In genomic region chr2:167687651-167688101, GRCm38 (mm10) we compare ENCODE assay signal across 10 mouse cellular contexts. TPM values are rescaled to one million over a fixed set of nuclear protein-coding genes. Genes with fewer than 3 reads are reported as not detected.
DNase-seq lines count a peak whose midpoint lies in the region; TF ChIP-seq lines count a peak whose summit lies in the region.
"Had no signal": no experiment of that assay in that cellular context is flagged by ENCODE, and none has a peak within 500 bp of the region (broad histone marks: within the 10 kb centered on the region; RNA-seq: fewer than 3 reads in every experiment).

No protein-coding gene starts in this region.

- no peaks in the 10 kb centered on the region for H3K9me3 ChIP-seq in limb, embryonic 10.5 days (replicated peaks)
- H3K9me3 ChIP-seq: hindbrain, embryonic 15.5 days had no signal

- no peak for TF ChIP-seq CTCF in kidney, adult 2 months (conservative IDR thresholded peaks at IDR 0.05; ENCODE audit: insufficient read depth, insufficient read length, low read depth, low read length)

- H3K27ac ChIP-seq in kidney, adult 2 months (ENCODE audit: insufficient read depth, low read depth, low read length), result no peak overlapping the region
- H3K27ac ChIP-seq in limb, embryonic 10.5 days, result peak overlapping the region; percentile 27; the same call in 1 of the 2 replicates
- H3K27ac ChIP-seq: hindbrain, embryonic 15.5 days had no signal

- H3K4me3 ChIP-seq in kidney, adult 2 months (ENCODE audit: insufficient read depth, low read depth, low read length), result no peak overlapping the region
- H3K4me3 ChIP-seq in limb, embryonic 10.5 days, result peak overlapping the region; percentile 6; the same call in 1 of the 2 replicates

- WGBS in kidney, adult 2 months, result 71% methylated on average over 11 of the region's 11 CpGs
- 49% methylated on average over 11 of the region's 11 CpGs for WGBS in limb, embryonic 10.5 days

- H3K27me3 ChIP-seq in kidney, adult 2 months (replicated peaks; ENCODE audit: control insufficient read depth, insufficient read depth, low read length), result no peaks in the 10 kb centered on the region
- peaks cover 74% of the 10 kb centered on the region for H3K27me3 ChIP-seq in limb, embryonic 10.5 days (ENCODE audit: low read depth, poor library complexity, severe bottlenecking)

- peaks cover 9% of the 10 kb centered on the region; the same call in 1 of the 2 replicates for H3K4me1 ChIP-seq in kidney, adult 2 months (ENCODE audit: control insufficient read depth, insufficient read depth, low read length)
- H3K4me1 ChIP-seq in limb, embryonic 10.5 days, result peaks cover 28% of the 10 kb centered on the region

- TF ChIP-seq POLR2A in kidney, adult 2 months (IDR thresholded peaks at IDR 0.05; ENCODE audit: low read depth, low read length), result no peak

- peak; percentile 36 for DNase-seq in kidney, adult 2 months
- no peak for DNase-seq in kidney, adult 11 months
- DNase-seq in urinary bladder, postnatal 14 days (ENCODE audit: low spot score), result peak; percentile 38
- DNase-seq in urinary bladder, postnatal 10 days (ENCODE audit: low spot score), result no peak
- DNase-seq in limb, embryonic 10.5 days (ENCODE audit: low spot score), result no peak
- DNase-seq in thymus, postnatal 4 days, result no peak
- no peak for DNase-seq in layer of hippocampus, postnatal 25 days (ENCODE audit: extremely low spot score in 1 of 2, low spot score in 1 of 2)
- no peak for DNase-seq in natural killer cell, adult 2 months (ENCODE audit: low spot score in 2 of 2)

- H3K36me3 ChIP-seq in kidney, adult 2 months (ENCODE audit: control insufficient read depth, insufficient read depth, low read length), result no peaks in the 10 kb centered on the region
- no peaks in the 10 kb centered on the region for H3K36me3 ChIP-seq in limb, embryonic 10.5 days
- H3K36me3 ChIP-seq: hindbrain, embryonic 15.5 days had no signal

RNA-seq across cellular contexts. Expression of gene Cebpb, which starts 1.0 kb away (rescaled TPM):
- polyA plus RNA-seq in kidney, adult 2 months (2012; rRNA removed), result 45.3 and 70.3 TPM in 2 replicates
- 1.2 and 2.2 TPM in 2 replicates for polyA plus RNA-seq in limb, embryonic 10.5 days (2016; fragmentation: Nextera tagmentation; extraction: Ambion mirVana)
- 10 to 100 TPM; 32.4 to 32.8 TPM for total RNA-seq in layer of hippocampus, postnatal 25 days (2021)

RNA-seq across cellular contexts. Expression of gene Tmem189, which starts 1.9 kb away (rescaled TPM):
- polyA plus RNA-seq in kidney, adult 2 months (2012; rRNA removed), result 288 and 414 TPM in 2 replicates
- polyA plus RNA-seq in limb, embryonic 10.5 days (2016; fragmentation: Nextera tagmentation; extraction: Ambion mirVana), result 41.9 and 43.2 TPM in 2 replicates
- 10 to 100 TPM; 57.3 to 60.3 TPM for total RNA-seq in layer of hippocampus, postnatal 25 days (2021)

RNA-seq across cellular contexts. Expression of gene Gm20431, which starts 26.4 kb away (rescaled TPM):
- 30.7 and 31.8 TPM in 2 replicates for polyA plus RNA-seq in kidney, adult 2 months (2012; rRNA removed)
- 1.0 and 4.0 TPM in 2 replicates for polyA plus RNA-seq in limb, embryonic 10.5 days (2016; fragmentation: Nextera tagmentation; extraction: Ambion mirVana)
- 10 to 100 TPM; 51.0 to 51.3 TPM for total RNA-seq in layer of hippocampus, postnatal 25 days (2021)
- total RNA-seq: forebrain, postnatal 0 days had no signal

RNA-seq across cellular contexts. Expression of gene Ube2v1, which starts 55.8 kb away (rescaled TPM):
- 108 and 114 TPM in 2 replicates for polyA plus RNA-seq in kidney, adult 2 months (2012; rRNA removed)
- 375 and 404 TPM in 2 replicates for polyA plus RNA-seq in limb, embryonic 10.5 days (2016; fragmentation: Nextera tagmentation; extraction: Ambion mirVana)
- total RNA-seq in layer of hippocampus, postnatal 25 days (2021), result 100 to 1,000 TPM; 213 to 235 TPM

Comparison
In these comparisons a context has a peak if more than half of its experiments do, and no peak if none do; other contexts are left out.
1. DNase-seq: peak in kidney, adult 2 months (single experiment) and urinary bladder, postnatal 14 days (single experiment); none in kidney, adult 11 months (single experiment), urinary bladder, postnatal 10 days (single experiment), limb, embryonic 10.5 days (single experiment), thymus, postnatal 4 days (single experiment), layer of hippocampus, postnatal 25 days (0 of 2) and natural killer cell, adult 2 months (0 of 2).
2. RNA of gene Cebpb, which starts 1.0 kb away (polyA plus RNA-seq): 45.3 to 70.3 TPM in kidney, adult 2 months; 1.2 to 2.2 TPM in limb, embryonic 10.5 days; every median in the first group is over 10 times any median in the second.